Mouse (Mus musculus): Measurements from ENCODE around the gene Pars2. TPM values are rescaled to one million over a fixed set of nuclear protein-coding genes. Genes with fewer than 3 reads are reported as not detected.
A peak's percentile ranks its signal among the peaks of the same experiment; 100 is the strongest.

Pars2 gene
- total RNA-seq, 4 experiments from 2014 or later: 3.9 to 5.7 (median 5.3) TPM

GRCm38 (mm10) chr4:106634086-106634479 lies 16.8 kb upstream of the Pars2 start:
- DNase-seq (ENCODE audit: low spot score): no peak

GRCm38 (mm10) chr4:106643483-106644217 lies 7.2 kb upstream of the Pars2 start:
- DNase-seq (ENCODE audit: low spot score): no peak

DNA sequence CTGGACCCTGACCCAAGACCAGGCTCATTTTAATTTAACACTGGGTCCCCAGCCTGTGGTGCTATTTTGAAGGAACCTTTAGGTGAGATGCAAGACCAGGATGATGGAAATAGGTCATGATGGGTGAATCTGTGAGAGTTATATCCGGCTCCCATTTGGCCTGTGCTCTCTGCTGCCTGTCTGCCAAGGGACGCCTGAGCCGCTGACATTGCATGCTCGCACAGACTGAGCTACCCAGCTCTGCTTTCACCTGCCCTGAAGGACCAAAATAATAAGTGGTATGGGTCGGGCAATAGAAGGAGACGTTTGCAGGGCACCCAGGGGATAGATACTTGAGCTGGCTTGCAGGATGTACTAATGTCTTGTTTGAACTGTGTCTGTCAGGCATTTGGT lies 6.7 kb upstream of the Pars2 start:
- no peak for DNase-seq (ENCODE audit: low spot score)

DNA sequence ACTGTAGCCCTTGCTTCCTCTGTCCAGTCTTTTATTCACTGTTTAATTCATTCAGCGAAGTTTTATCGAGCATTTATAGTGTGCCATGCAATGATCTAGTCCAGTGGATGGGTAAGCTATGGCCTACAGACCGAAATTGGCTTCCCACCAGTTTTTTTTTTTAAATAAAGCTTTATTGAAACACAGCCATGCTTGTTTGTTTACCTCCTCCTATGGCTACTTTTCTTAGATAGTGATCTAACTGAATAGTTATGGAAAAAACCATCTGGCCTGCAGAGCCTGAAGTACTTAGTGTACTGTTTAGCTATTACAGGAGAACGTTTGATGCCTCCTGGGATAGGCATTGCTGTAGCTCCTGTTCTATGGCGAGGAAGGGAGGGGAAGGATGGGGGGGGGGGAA lies 5.1 kb upstream of the Pars2 start:
- no peak for DNase-seq (ENCODE audit: low spot score)

DNA sequence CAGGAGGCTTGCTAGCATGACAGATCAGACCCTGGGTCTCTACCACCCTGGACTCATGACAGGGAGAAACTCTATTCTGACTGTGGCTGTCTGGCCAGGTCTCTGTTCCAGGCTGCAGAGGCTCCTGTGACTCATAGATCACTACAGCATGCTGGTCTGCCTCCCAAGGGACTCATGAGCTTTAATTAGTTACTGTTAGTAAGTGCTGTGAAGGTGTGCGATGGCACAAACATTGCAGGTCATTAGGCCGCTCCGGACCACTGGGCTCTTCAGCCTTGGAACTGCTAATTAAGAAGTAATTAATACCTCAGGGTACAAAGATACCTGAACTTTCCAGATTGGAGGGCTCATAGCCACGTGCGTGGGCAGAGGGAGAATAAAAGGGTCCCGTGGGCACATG lies 3.7 kb upstream of the Pars2 start:
- DNase-seq (ENCODE audit: low spot score): no peak

DNA sequence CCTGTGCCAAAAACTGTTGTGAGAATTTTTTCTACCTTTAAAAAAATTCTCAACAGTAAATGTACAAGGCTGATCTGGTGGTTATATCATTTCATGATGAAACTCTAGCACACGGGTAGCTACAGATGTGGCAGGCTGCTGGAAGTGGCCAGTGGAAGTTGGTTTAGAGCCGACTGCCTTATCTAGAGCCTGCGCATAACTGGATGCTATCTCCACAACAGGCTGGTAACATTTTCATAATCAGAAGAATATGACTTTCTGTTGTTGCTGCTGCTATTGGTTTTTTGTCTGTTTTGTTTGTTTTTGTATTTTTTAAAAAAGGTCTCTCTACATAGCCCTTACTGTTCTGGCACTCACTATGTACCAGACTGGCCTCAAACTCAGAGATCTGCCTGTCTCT lies 1.7 kb downstream of the Pars2 start:
- no peak for DNase-seq (ENCODE audit: low spot score)

- no peak for DNase-seq (ENCODE audit: low spot score)
Measured at GRCm38 (mm10) chr4:106653051-106653450, 2.2 kb downstream of the Pars2 start.

GRCm38 (mm10) chr4:106655681-106656080 lies 4.8 kb downstream of the Pars2 start:
- DNase-seq (ENCODE audit: low spot score): no peak

DNA sequence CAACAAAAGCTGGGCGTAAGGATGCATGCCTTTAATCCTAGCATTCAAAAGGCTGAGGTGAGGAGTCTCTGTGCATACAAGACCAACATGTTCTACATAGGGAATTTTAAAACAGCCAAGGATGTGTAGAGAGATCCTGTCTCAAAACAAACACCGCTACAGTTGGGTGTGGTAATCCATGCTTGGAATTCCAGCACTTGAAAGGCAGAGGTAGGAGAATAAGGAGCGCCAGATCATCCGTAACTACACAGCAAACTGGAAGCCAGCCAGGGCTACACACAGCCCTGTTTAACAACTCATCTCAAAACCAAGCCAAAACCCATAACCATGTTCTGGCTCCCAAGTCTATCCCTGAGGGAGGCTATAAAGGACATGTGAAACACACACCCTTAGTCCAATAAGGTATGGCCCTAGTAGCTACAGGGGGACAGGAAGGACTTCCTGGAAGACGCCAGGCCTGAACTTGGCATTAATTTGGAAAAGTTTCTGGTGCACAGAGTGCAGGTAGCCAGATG lies 13.1 kb downstream of the Pars2 start:
- DNase-seq (ENCODE audit: low spot score): no peak

- DNase-seq (ENCODE audit: low spot score): no peak
Measured at GRCm38 (mm10) chr4:106664697-106665096, 13.8 kb downstream of the Pars2 start.

DNA sequence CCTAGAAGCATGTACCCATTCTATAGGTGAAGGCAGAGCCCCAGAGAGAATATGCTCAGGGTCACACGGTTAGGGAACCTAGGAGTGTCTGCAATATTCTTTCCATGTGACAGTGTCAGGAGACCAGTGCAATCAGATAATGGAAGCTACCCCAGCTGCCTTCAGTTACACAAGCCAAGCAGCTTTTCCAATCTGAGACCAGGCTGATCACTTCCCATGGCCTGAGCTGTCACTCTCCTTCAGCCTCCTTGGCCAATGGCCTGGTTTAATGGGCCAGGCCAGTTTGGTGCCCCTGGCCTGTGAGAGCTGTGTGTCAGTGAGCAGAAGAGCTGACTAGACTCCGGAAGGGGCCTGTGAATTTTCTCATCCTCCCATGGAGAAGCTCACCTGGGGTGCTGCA lies 14.4 kb downstream of the Pars2 start:
- DNase-seq (ENCODE audit: low spot score): no peak

GRCm38 (mm10) chr4:106665673-106666072 lies 14.8 kb downstream of the Pars2 start:
- no peak for DNase-seq (ENCODE audit: low spot score)

GRCm38 (mm10) chr4:106666546-106666945 lies 15.7 kb downstream of the Pars2 start:
- DNase-seq (ENCODE audit: low spot score): no peak

- DNase-seq (ENCODE audit: low spot score): no peak
Measured at GRCm38 (mm10) chr4:106676749-106677148, 25.9 kb downstream of the Pars2 start.

DNA sequence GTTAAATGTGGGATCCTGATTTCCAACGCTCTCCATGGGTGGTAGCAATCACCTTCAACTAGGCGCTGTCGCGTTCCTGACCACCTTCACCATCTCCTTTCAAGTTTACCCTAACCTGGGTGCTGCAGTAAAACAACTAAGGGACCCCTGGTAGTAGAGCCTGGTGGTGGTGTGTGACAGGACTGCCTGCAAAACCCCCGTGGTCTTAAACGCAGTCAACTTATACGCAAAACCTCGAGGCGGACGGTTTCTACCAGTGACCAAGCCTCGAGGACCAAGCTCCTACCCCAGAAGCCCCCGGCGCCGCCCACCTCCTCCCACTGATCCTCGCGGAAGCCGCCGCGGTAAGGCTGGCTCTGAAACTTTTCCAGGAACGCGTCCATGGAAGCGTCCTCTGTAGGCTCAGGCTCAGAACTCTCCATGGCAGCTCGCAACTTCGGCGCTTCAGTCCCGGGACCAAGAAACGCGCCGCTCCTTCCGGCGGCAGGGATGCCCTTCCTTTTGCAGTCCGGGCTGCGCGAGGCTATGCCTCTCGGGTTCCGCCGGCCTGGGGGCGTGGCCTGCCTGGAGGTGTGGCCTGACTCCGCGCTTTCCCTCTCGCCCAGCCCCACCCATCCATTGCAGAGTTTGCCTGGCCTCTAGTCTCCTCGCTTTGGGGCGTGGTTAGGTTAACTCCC lies 27.7 kb downstream of the Pars2 start, which contains the start of gene Ttc4:
TSS of gene Ttc4 (minus strand) at position 503 of the 677 bp plus-strand sequence.
- peak; percentile 81 for DNase-seq (ENCODE audit: low spot score)

DNA sequence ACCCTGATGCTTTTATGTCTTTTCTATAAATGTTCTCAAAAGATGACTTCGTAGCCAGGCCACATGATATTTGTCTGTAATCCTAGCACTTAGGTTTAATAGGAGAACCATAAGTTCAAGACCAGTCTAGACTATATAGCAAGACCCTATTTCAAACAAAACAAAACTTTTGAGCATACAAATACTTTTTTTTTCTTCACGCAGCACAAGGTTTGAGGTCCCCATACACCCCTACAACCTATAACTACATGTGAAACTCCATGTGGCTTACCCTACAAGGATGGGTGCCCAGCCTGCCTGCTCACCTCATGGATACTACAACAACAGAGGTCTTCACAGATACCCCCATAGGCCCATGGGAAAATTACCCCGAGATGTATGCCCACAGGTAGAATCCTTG lies 28.3 kb downstream of the Pars2 start:
- no peak for DNase-seq (ENCODE audit: low spot score)

GRCm38 (mm10) chr4:106680955-106681354 lies 30.1 kb downstream of the Pars2 start:
- no peak for DNase-seq (ENCODE audit: low spot score)

- DNase-seq (ENCODE audit: low spot score): no peak
Measured at GRCm38 (mm10) chr4:106688636-106689296, 37.9 kb downstream of the Pars2 start.

- no peak for DNase-seq (ENCODE audit: low spot score)
Measured at GRCm38 (mm10) chr4:106693841-106694430, 43.1 kb downstream of the Pars2 start.

DNA sequence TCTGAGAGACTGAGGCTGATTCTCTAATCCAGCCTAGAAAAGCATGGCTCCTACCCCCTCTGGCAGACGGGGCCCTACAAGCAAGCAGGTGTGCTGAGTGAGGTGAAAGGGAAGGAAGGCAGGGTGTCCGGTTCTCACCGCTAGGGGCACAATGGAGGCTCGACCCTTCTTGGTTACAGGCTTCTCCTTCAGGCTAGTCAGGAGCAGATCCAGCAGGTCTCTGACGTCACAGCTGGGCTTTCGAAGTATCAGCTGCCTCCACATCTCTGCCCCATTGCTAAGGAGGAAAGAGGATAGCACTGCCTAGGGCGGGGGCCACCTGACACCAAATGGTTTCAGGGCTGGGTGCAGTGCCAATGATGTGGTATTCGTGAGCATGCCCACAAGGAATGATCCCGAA lies 49.1 kb downstream of the Pars2 start:
- DNase-seq (ENCODE audit: low spot score): no peak

GRCm38 (mm10) chr4:106700798-106701197 lies 49.9 kb downstream of the Pars2 start:
- DNase-seq (ENCODE audit: low spot score): no peak

- no peak for DNase-seq (ENCODE audit: low spot score)
Measured at GRCm38 (mm10) chr4:106703956-106704355, 53.1 kb downstream of the Pars2 start.
